Mouse (Mus musculus) stomach, postnatal 0 days (tissue): ENCODE data around the gene Psmb5. TPM values are rescaled to one million over a fixed set of nuclear protein-coding genes. Genes with fewer than 3 reads are reported as not detected.

Source experiments
- ATAC-seq: fragments of 200-750 bp; cut with Nextera tagmentation; 2 replicates; pipeline ENCODE4 v1.8.0; 2017; ENCODE audit not compliant: low FRiP score, low TSS enrichment
- DNase-seq: peaks from one replicate; pipeline ENCODE4 v3.0.0-alpha.2; 2016; ENCODE audit warnings: low spot score
- H3K27ac ChIP-seq: fragments of 300-500 bp; sonication (generic); replicated peaks from 2 replicates; pipeline ENCODE4 v1.5.1; 2014; ENCODE audit warnings: mild to moderate bottlenecking, control low read depth
- H3K27me3 ChIP-seq: fragments of 300-500 bp; sonication (generic); 2 replicates; pipeline ENCODE4 v1.6.1; 2014; ENCODE audit warnings: low read length; ENCODE audit not compliant: control insufficient read depth, insufficient read depth
- H3K36me3 ChIP-seq: fragments of 300-500 bp; sonication (generic); 2 replicates; pipeline ENCODE4 v1.6.1; 2014; ENCODE audit warnings: low read length, mixed read lengths; ENCODE audit not compliant: control insufficient read depth, insufficient read depth
- H3K4me1 ChIP-seq: fragments of 300-500 bp; sonication (generic); replicated peaks from 2 replicates; pipeline ENCODE4 v1.6.1; 2014; ENCODE audit warnings: antibody characterized with exemption; ENCODE audit not compliant: control insufficient read depth, insufficient read depth
- H3K4me2 ChIP-seq: fragments of 300-500 bp; sonication (generic); replicated peaks from 2 replicates; pipeline ENCODE4 v1.6.1; 2014; ENCODE audit warnings: low read depth, mild to moderate bottlenecking, control low read depth, moderate library complexity
- H3K4me3 ChIP-seq: fragments of 300-500 bp; sonication (generic); 2 replicates; pipeline ENCODE4 v1.5.1; 2014; ENCODE audit warnings: low read depth, low read length, control low read depth
- H3K9ac ChIP-seq: fragments of 300-500 bp; sonication (generic); 2 replicates; pipeline ENCODE4 v1.6.1; 2014; ENCODE audit warnings: mild to moderate bottlenecking, low read length, control low read depth, mixed read lengths
- H3K9me3 ChIP-seq: fragments of 300-500 bp; sonication (generic); 2 replicates; pipeline ENCODE4 v1.6.1; 2016; ENCODE audit warnings: low read length; ENCODE audit not compliant: control insufficient read depth
- CTCF ChIP-seq: IDR thresholded peaks from 2 replicates; pipeline ENCODE4 v1.5.1; 2016; ENCODE audit warnings: antibody characterized with exemption, low read depth, mild to moderate bottlenecking, moderate library complexity
- EP300 ChIP-seq: optimal IDR thresholded peaks from 2 replicates; pipeline ENCODE3; 2016; ENCODE audit warnings: antibody characterized with exemption
- WGBS: fragments of 180-500 bp; shearing (Covaris S2); extraction: QIAGEN DNeasy Blood & Tissue Kit; methylation state at CpG from one replicate; pipeline ENCODE4 v1.1.7; 2014; 5-methylcytosine and 5-hydroxymethylcytosine counted together
- polyA plus RNA-seq: library from polyadenylated mRNA; unstranded; fragments of >200 nt; fragmentation: Nextera tagmentation; extraction: Ambion mirVana; gene quantifications from 2 replicates; pipeline ENCODE4 v1.2.1, GENCODE M21; 2015

Psmb5 gene
- polyA plus RNA-seq, 1 experiment from 2014 or later = 291 TPM

DNA sequence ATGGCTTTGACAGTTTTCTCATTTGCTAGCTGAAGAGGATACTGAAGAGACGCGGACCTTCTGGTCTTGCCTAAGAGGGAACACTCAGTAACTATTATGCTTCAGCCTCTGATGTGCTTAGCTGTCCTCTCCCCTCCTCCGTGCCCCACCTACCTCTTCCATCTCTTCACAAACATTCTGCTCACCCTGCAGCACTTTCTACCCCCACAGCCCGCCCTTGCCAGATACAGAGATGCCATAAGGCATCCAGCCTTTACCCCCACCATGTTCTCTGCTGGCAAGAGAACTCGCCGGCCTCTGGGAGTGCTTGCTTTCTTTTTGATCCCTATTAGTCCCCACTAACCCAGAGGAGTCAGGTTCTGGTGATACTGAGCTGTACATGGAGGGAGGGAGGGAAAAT lies 7.2 kb downstream of the Psmb5 start:
- no peak for TF ChIP-seq EP300
- TF ChIP-seq CTCF = no peak
- Histone ChIP-seq H3K27ac (no peak overlapping the region), H3K4me3 (no peak overlapping the region), H3K4me1 (no peaks in the 10 kb centered on the region), H3K4me2 (no peak overlapping the region), H3K36me3 (0 out of 2 replicates have a peak, but pooled peaks cover 7% of the 10 kb centered on the region), H3K9me3 (no peaks in the 10 kb centered on the region), H3K9ac (no peak overlapping the region), H3K27me3 (no peaks in the 10 kb centered on the region)
- ATAC-seq (no peak), DNase-seq (no peak)
- 83% methylated on average over 6 of the region's 6 CpGs for WGBS

- H3K36me3 ChIP-seq = 0 out of 2 replicates have a peak, but pooled peaks cover 2% of the 10 kb centered on the region
Measured at GRCm38 (mm10) chr14:54609962-54610361, 7.9 kb downstream of the Psmb5 start.

DNA sequence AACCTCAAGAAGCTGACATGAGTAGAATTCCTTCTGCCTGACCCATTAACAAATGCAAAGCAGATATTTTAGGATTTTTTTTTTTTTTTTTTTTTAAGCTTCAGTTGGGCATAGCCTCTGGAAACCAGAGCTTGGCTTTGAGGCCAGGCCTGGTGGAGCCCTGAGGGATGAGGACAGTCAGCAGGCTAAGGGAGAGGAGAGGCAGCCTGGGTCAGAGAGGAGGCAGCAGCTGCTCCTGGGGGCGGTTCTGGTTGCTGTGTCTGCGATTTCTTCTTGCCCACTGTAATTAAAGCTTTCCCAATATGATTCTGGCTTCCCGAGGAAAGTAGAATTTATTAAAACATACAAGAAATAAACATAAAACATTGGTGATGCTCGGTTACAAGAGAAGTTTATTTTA lies 8.6 kb downstream of the Psmb5 start:
- H3K36me3 ChIP-seq = 0 out of 2 replicates have a peak, but pooled peaks cover 2% of the 10 kb centered on the region
- DNase-seq = no peak
- no peaks in the 10 kb centered on the region for H3K9me3 ChIP-seq
- no peak overlapping the region for H3K9ac ChIP-seq
- no peak for TF ChIP-seq CTCF
- TF ChIP-seq EP300 = no peak
- no peak overlapping the region for H3K27ac ChIP-seq
- WGBS = 58% methylated on average over 4 of the region's 4 CpGs
- H3K27me3 ChIP-seq = no peaks in the 10 kb centered on the region
- H3K4me2 ChIP-seq = no peak overlapping the region
- ATAC-seq = no peak
- no peak overlapping the region for H3K4me3 ChIP-seq
- H3K4me1 ChIP-seq = no peaks in the 10 kb centered on the region

More at GRCm38 (mm10) chr14:54609962-54610361, 7.9 kb downstream of the Psmb5 start:
- DNase-seq = no peak
- Histone ChIP-seq H3K27ac (no peak overlapping the region), H3K9me3 (no peaks in the 10 kb centered on the region), H3K4me3 (no peak overlapping the region), H3K4me1 (no peaks in the 10 kb centered on the region), H3K9ac (no peak overlapping the region), H3K4me2 (no peak overlapping the region), H3K27me3 (no peaks in the 10 kb centered on the region)
- no peak for TF ChIP-seq EP300
- peak; percentile 72 for TF ChIP-seq CTCF
- ATAC-seq = no peak
- WGBS = 76% methylated on average over 4 of the region's 4 CpGs

- DNase-seq (no peak), ATAC-seq (no peak)
- H3K4me2 ChIP-seq = no peak overlapping the region
- H3K27ac ChIP-seq = no peak overlapping the region
- no peak overlapping the region for H3K4me3 ChIP-seq
- no peaks in the 10 kb centered on the region for H3K27me3 ChIP-seq
- no peak for TF ChIP-seq EP300
- H3K9me3 ChIP-seq = no peaks in the 10 kb centered on the region
- H3K4me1 ChIP-seq = no peaks in the 10 kb centered on the region
- 57% methylated on average over 8 of the region's 8 CpGs for WGBS
- no peaks in the 10 kb centered on the region for H3K36me3 ChIP-seq
- H3K9ac ChIP-seq = no peak overlapping the region
Measured at GRCm38 (mm10) chr14:54607226-54607625, 10.6 kb downstream of the Psmb5 start.

DNA sequence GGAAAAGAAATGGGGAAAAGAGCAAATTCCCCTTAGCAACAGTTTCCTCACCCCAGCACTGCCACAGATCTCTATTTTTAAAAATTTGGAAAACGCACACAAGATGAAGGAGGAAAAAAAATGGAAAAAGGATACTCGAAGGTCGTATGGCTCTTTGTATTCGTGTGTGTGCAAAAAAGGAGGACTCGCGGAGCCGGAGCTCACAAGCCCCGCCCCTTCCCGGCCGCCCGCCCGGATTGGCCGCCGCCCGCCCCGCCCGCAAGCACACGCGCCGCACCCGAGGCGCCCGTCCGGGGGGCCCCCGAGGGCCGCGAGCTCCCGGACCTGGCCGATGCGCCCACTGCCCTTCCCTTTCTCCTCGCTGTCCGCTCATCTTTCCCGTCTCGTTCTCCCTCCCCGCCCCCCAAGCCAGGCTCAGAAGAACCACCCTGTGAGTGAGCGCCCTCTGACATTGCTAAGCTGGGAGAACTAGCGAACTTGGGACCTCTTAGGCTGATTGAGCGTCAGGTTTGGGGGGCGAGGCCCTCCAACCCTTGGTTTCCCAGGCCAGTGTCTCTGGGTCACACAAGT lies 12.0 kb downstream of the Psmb5 start, which contains the start of gene 4931414P19Rik:
TSS of gene 4931414P19Rik (minus strand) at position 242 of the 570 bp plus-strand sequence.
- H3K4me1 ChIP-seq = no peaks in the 10 kb centered on the region
- DNase-seq = peak; percentile 89
- WGBS = 3% methylated on average over 32 of the region's 39 CpGs
- H3K27ac ChIP-seq = peak within 1 kb of the TSS; percentile 67
- H3K9me3 ChIP-seq = no peaks in the 10 kb centered on the region
- no peaks in the 10 kb centered on the region for H3K27me3 ChIP-seq
- peak within 1 kb of the TSS; percentile 44 for H3K4me2 ChIP-seq
- TF ChIP-seq CTCF (no peak), EP300 (no peak)
- H3K4me3 ChIP-seq = peak within 1 kb of the TSS; percentile 36
- peak; percentile 65 for ATAC-seq
- H3K9ac ChIP-seq = peak within 1 kb of the TSS; percentile 54
- H3K36me3 ChIP-seq = no peaks in the 10 kb centered on the region

DNA sequence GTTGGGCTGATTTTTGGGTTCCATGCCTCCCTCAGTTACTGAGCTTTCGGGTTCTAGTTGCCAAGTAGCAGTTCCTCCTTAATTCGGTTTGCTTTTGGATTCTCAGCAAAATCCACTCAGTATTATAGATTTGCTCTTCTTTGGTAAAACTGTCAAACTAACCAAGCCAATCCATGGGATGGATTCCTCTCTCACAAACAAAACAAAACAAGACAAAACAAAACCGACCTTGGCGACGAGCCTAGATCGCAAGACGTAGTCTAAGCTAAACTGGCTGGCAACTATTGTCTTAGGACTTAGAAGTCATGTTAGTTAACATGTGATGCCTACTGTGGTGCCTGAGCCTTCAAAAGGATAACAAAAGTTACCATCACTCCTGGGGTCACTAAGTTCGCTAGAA lies 14.1 kb downstream of the Psmb5 start:
- no peaks in the 10 kb centered on the region for H3K36me3 ChIP-seq
- ATAC-seq (no peak), DNase-seq (no peak)
- no peaks in the 10 kb centered on the region for H3K27me3 ChIP-seq
- H3K9me3 ChIP-seq = no peaks in the 10 kb centered on the region
- H3K4me1 ChIP-seq = no peaks in the 10 kb centered on the region
- TF ChIP-seq EP300 = no peak
- no peak for TF ChIP-seq CTCF
- peak overlapping the region; percentile 98 for H3K27ac ChIP-seq
- no peak overlapping the region for H3K9ac ChIP-seq
- WGBS = 77% methylated on average over 8 of the region's 8 CpGs
- H3K4me3 ChIP-seq = peak overlapping the region; percentile 73
- peak overlapping the region; percentile 52 for H3K4me2 ChIP-seq
